Mouse (Mus musculus) liver, postnatal 0 days (tissue): Measurements from ENCODE around the gene Apc2. TPM values are rescaled to one million over a fixed set of nuclear protein-coding genes. Genes with fewer than 3 reads are reported as not detected.

Experiments
- ATAC-seq: fragments of 200-750 bp; cut with Nextera tagmentation; 2 replicates; pipeline ENCODE4 v1.8.0; 2017; ENCODE audit warnings: mild to moderate bottlenecking, moderate library complexity
- DNase-seq: peaks from one replicate; pipeline ENCODE4 v3.0.0-alpha.2; 2016
- H3K27ac ChIP-seq: fragments of 300-500 bp; sonication (generic); 2 replicates; pipeline ENCODE4 v1.5.1; 2014; ENCODE audit warnings: antibody characterized with exemption, moderate library complexity, mild to moderate bottlenecking, low read depth
- H3K27me3 ChIP-seq: fragments of 300-500 bp; sonication (generic); 2 replicates; pipeline ENCODE4 v1.6.1; 2014; ENCODE audit warnings: low read length, control low read depth, mixed read lengths; ENCODE audit not compliant: insufficient read depth
- H3K36me3 ChIP-seq: fragments of 300-500 bp; sonication (generic); replicated peaks from 2 replicates; pipeline ENCODE4 v1.6.1; 2014; ENCODE audit warnings: mild to moderate bottlenecking, control low read depth, low read length, moderate library complexity, mixed read lengths; ENCODE audit not compliant: insufficient read depth
- H3K4me1 ChIP-seq: fragments of 300-500 bp; sonication (generic); 2 replicates; pipeline ENCODE4 v1.6.1; 2014; ENCODE audit warnings: antibody characterized with exemption, mild to moderate bottlenecking, control low read depth; ENCODE audit not compliant: insufficient read depth
- H3K4me2 ChIP-seq: fragments of 300-500 bp; sonication (generic); 2 replicates; pipeline ENCODE4 v1.6.1; 2014; ENCODE audit warnings: low read depth, mild to moderate bottlenecking, low read length, moderate library complexity, mixed read lengths
- H3K4me3 ChIP-seq: fragments of 300-500 bp; sonication (generic); 2 replicates; pipeline ENCODE4 v1.5.1; 2014; ENCODE audit warnings: low read depth, low read length
- H3K9ac ChIP-seq: fragments of 300-500 bp; sonication (generic); replicated peaks from 2 replicates; pipeline ENCODE4 v1.6.1; 2014; ENCODE audit warnings: mild to moderate bottlenecking, moderate library complexity
- H3K9me3 ChIP-seq: fragments of 300-500 bp; sonication (generic); 2 replicates; pipeline ENCODE4 v1.6.1; 2016; ENCODE audit warnings: mild to moderate bottlenecking, control low read depth, low read length, mixed read lengths
- CTCF ChIP-seq: sonication (generic); IDR thresholded peaks from 2 replicates; pipeline ENCODE4 v1.5.1; 2016; ENCODE audit warnings: antibody characterized with exemption, low read depth
- EP300 ChIP-seq: IDR thresholded peaks from 2 replicates; pipeline ENCODE4 v1.6.1; 2016; ENCODE audit warnings: antibody characterized with exemption, low read depth, mild to moderate bottlenecking
- WGBS: fragments of 180-500 bp; shearing (Covaris S2); extraction: QIAGEN DNeasy Blood & Tissue Kit; methylation state at CpG from one replicate; pipeline ENCODE4 v1.1.7; 2014; ENCODE audit not compliant: insufficient replicate concordance; 5-methylcytosine and 5-hydroxymethylcytosine counted together
- polyA plus RNA-seq: library from polyadenylated mRNA; unstranded; fragments of >200 nt; fragmentation: Nextera tagmentation; extraction: Ambion mirVana; gene quantifications from 2 replicates; pipeline ENCODE4 v1.2.1, GENCODE M21; 2015

The Apc2 gene
- polyA plus RNA-seq, 1 experiment from 2014 or later: 0.05 TPM

DNA sequence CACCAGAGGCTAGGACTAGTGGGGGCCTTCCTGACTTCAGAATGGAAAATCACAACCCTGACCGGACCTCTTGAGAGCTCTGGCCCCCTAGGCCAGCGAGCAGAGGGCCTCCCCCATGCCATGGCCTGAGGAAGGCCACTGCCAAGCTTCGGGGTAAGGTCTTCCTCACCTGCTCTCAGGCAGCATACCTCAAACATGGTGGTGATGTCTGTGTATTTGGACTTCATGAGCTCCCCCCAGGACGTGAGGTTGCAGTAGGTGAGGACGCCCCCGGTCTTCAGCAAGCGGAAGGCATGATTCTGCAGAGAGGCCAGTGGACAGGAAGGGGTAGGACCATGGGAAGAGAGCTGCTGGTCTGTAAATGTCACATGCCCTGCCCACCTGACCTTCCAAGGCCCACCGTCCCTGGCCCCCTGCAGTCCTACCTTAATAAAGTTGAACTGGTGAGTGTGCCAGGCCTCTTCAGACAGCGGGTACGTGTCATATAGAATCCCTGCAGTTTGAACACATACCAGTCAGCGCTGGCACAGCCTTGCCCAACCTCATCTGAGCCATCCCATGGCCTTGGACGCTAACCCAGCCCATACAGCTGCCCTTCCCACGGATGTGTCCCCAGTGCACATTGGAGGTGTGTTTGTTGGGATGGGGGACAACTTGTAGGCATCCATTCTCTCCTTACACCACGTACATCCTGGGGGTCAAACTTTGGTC, 36.9 kb upstream of the Apc2 start:
- DNase-seq (no peak), ATAC-seq (no peak)
- TF ChIP-seq EP300 (no peak), CTCF (no peak)
- peaks cover 38% of the 10 kb centered on the region for H3K36me3 ChIP-seq
- peaks cover 32% of the 10 kb centered on the region for H3K4me1 ChIP-seq
- H3K9me3 ChIP-seq: no peaks in the 10 kb centered on the region
- 82% methylated on average over 14 of the region's 14 CpGs for WGBS
- H3K4me3 ChIP-seq: peak overlapping the region; percentile 54; the same call in 1 of the 2 replicates
- peak overlapping the region; percentile 67 for H3K27ac ChIP-seq
- peak overlapping the region; percentile 58; the same call in 1 of the 2 replicates for H3K9ac ChIP-seq
- peak overlapping the region; percentile 89 for H3K4me2 ChIP-seq
- H3K27me3 ChIP-seq: no peaks in the 10 kb centered on the region

DNA sequence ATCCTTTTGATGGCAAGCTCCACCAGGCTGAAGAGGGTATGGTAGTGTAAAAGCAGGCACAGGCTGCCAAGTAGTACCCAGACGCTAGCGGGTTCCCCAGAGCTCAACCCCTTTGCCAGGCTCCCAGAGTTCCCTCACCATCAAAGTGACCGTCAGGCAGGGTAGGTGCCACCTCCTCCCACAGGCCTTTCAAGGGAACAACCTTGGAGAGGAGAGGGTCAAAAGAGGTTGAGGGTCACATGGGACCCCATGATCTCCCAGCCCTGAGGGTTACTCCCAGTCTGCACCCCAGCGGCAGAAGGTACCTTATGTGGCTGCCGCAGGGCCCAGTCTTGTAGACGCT, 36.3 kb upstream of the Apc2 start:
- Histone ChIP-seq H3K36me3 (peaks cover 33% of the 10 kb centered on the region), H3K9me3 (no peaks in the 10 kb centered on the region), H3K4me3 (peak overlapping the region; percentile 54), H3K27me3 (no peaks in the 10 kb centered on the region), H3K9ac (peak overlapping the region; percentile 58), H3K27ac (peak overlapping the region; percentile 67), H3K4me1 (peaks cover 32% of the 10 kb centered on the region), H3K4me2 (peak overlapping the region; percentile 89)
- no peak for TF ChIP-seq CTCF
- 73% methylated on average over 6 of the region's 6 CpGs for WGBS
- ATAC-seq: no peak
- DNase-seq: no peak

DNA sequence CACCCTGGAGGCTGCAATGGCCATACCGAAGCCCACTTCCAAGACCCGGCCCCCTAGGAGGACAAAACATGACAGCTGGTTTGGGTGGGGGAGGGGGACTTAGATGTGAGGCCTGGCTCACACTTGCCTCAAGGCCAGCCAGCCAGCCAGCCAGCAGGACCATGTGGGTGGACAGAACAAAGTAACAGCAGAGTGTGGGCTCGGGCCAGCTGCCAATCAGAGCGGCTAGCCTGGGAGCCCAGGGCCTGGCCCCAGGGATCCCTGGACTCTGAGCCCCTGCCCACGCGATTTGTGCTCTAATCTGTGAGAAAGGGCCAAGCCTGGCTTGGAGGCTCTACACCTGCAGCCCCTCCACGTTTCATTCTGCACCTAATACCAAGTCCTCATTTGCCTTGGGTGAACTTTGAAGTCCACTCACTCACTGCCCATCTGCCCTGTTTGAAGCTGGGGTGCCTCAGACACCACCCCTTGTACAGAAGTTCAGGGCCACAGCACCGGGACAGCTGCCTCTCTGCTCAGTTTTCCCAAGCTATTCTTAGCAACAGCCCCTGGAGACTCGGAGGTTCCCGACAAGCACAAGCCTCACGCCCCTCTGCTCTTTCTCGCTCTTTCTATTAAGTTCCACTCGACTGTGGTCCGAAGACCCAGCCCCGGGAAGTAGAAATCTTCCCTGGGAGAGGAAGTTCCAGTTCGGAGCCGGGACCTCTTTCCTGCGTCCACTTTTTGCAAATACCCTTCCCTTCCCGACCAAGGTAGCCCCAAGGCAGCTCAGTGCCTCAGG, 35.7 kb upstream of the Apc2 start:
- H3K4me3 ChIP-seq: peak overlapping the region; percentile 54
- H3K9ac ChIP-seq: peak overlapping the region; percentile 58
- H3K27me3 ChIP-seq: no peaks in the 10 kb centered on the region
- ATAC-seq (0 out of 2 replicates have a peak, but pooled peaks have one; percentile 1), DNase-seq (peak; percentile 80)
- H3K9me3 ChIP-seq: no peaks in the 10 kb centered on the region
- H3K36me3 ChIP-seq: peaks cover 28% of the 10 kb centered on the region
- 14% methylated on average over 19 of the region's 19 CpGs for WGBS
- peak overlapping the region; percentile 89 for H3K4me2 ChIP-seq
- TF ChIP-seq EP300 (no peak), CTCF (no peak)
- peaks cover 32% of the 10 kb centered on the region for H3K4me1 ChIP-seq
- H3K27ac ChIP-seq: peak overlapping the region; percentile 97

DNA sequence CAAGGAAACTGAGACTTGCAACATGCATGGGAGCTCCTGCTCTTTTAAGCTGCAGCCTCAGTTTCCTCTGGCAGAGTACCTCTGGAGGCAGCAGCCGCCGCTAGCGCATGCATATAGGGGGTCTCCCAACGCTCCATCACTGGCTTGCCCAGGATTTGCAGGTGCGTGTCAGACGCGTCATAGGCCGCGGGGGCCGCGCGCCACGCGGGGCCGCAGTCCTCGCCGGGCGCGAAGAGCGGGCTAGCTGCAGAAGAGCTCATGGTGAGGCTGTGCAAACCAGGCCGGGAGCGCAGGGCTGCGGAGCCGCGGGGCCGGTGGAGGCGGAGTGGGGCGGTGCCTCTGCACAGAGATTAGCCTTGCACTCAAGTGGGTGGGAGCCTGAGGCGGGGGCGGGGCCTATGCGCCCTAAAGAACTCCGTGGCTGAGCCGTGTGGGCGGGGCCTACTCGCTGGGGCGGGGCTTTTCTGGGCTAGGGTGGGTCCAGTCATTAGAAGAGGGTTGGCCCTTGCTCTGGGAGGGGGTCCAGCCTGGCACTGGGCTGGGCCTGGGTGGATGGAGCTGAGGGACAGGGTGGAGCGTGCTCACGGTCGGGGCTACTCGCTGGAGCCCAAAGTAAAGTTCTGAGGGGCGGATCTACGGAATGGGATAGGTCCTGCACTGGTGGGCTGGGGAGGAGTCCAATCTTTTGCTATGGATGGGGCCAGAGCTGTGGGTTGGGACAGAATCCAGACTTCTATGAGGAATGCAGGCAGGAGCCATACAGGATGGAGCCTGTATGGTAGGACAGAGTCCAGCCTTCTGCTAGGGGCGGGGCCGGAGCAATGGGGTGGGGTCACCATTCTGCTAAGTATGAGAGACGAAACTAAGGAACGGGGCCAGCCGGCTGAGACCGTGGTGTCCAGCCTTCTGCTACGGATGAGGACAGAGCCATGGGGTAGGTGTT, 34.9 kb upstream of the Apc2 start, which contains the start of the genes Gamt and Dazap1:
Gene Gamt, minus strand, starts transcription at position 371 of the 943 bp plus-strand sequence.
Gene Dazap1, plus strand, starts transcription at position 845 of the 943 bp plus-strand sequence.
- peak; percentile 99 for DNase-seq
- H3K4me2 ChIP-seq: peak within 1 kb of the TSS; percentile 89
- WGBS: under 1% methylated on average over 49 of the region's 49 CpGs
- peak; percentile 74 for ATAC-seq
- H3K36me3 ChIP-seq: peaks cover 19% of the 10 kb centered on the region
- TF ChIP-seq CTCF (no peak), EP300 (0 out of 2 replicates have a peak, but pooled peaks have one; percentile 32)
- H3K4me1 ChIP-seq: peaks cover 37% of the 10 kb centered on the region
- H3K9ac ChIP-seq: peak within 1 kb of the TSS; percentile 61
- H3K4me3 ChIP-seq: peak within 1 kb of the TSS; percentile 54
- H3K9me3 ChIP-seq: no peaks in the 10 kb centered on the region
- H3K27ac ChIP-seq: peak within 1 kb of the TSS; percentile 97
- H3K27me3 ChIP-seq: no peaks in the 10 kb centered on the region

DNA sequence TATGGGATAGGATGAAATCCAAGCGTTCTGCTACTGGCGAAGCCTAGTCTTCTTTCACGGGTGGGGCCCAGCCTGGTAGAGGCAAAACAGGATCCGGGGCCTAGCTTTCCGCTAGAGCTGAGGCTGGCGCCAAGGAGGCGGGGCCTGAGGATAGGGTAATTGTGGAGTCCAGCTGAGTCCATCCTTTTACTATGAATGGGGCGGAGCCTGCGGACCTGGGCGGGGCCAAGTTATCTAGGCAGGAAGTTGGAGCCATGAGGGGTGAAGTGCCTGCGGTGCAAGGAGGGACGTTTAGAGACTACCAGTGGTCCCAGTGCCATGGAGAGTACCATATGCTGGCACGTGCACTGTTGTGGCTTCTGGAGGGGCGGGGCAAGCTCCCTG, 34.2 kb upstream of the Apc2 start:
- Histone ChIP-seq H3K4me3 (peak overlapping the region; percentile 54), H3K9ac (peak overlapping the region; percentile 61), H3K27me3 (no peaks in the 10 kb centered on the region), H3K4me2 (peak overlapping the region; percentile 89), H3K4me1 (peaks cover 43% of the 10 kb centered on the region), H3K27ac (peak overlapping the region; percentile 97), H3K36me3 (peaks cover 15% of the 10 kb centered on the region), H3K9me3 (no peaks in the 10 kb centered on the region)
- peak; percentile 62 for ATAC-seq
- DNase-seq: peak; percentile 98
- under 1% methylated on average over 14 of the region's 14 CpGs for WGBS
- TF ChIP-seq CTCF (no peak), EP300 (no peak)
